Mouse (Mus musculus) T-cell, adult 66 days (primary cell): Measurements from ENCODE around the gene Adgrl2. TPM values are rescaled to one million over a fixed set of nuclear protein-coding genes. Genes with fewer than 3 reads are reported as not detected.

ENCODE experiments used
- total RNA-seq, 2 experiments: library from RNA; stranded (reverse); gene quantifications; 3 replicates in 1 of 2; 4 replicates in 1 of 2; pipeline ENCODE4 v1.2.4; 2023

Gene Adgrl2
- 1 to 10 TPM; 1.9 to 2.4 TPM for total RNA-seq

GRCm38 (mm10) chr3:148990531-148991003, at the start of gene Adgrl2:
Gene Adgrl2, minus strand, starts transcription at chr3:148990555.

